Mouse (Mus musculus): ENCODE measurements around the gene Ddx41. TPM values are rescaled to one million over a fixed set of nuclear protein-coding genes. Genes with fewer than 3 reads are reported as not detected.
A peak's percentile ranks its signal among the peaks of the same experiment; 100 is the strongest.

Gene Ddx41
- polyA plus RNA-seq, 1 experiment from 2014 or later, result 60.1 TPM

- Histone ChIP-seq H3K4me2 (ENCODE audit: low read length) (peak overlapping the region; percentile 89), H3K27ac (peak overlapping the region; percentile 86), H3K36me3 (ENCODE audit: insufficient read depth, low read length) (peaks cover 11% of the 10 kb centered on the region; the same call in 1 of the 2 replicates), H3K27me3 (ENCODE audit: insufficient read depth, low read length) (peaks cover 5% of the 10 kb centered on the region; the same call in 1 of the 2 replicates), H3K4me1 (replicated peaks; ENCODE audit: insufficient read depth, low read length) (peaks cover 22% of the 10 kb centered on the region), H3K4me3 (replicated peaks; ENCODE audit: low read depth, low read length) (peak overlapping the region; percentile 90), H3K9me3 (replicated peaks; ENCODE audit: low read length) (no peaks in the 10 kb centered on the region), H3K9ac (ENCODE audit: low read depth, low read length) (peak overlapping the region; percentile 82)
- ATAC-seq (replicated peaks; ENCODE audit: low FRiP score, low read depth), result peak; percentile 62
- TF ChIP-seq CTCF (IDR thresholded peaks at IDR 0.05; ENCODE audit: low read depth), result no peak
- peak; percentile 83 for DNase-seq (ENCODE audit: low spot score)
- WGBS, result 1% methylated on average over 25 of the region's 25 CpGs
These were observed 24.0 kb downstream of the Ddx41 start for GRCm38 (mm10) chr13:55512379-55513031.

- ATAC-seq (replicated peaks; ENCODE audit: low FRiP score, low read depth), result no peak
- no peak for DNase-seq (ENCODE audit: low spot score)
- Histone ChIP-seq H3K27me3 (ENCODE audit: insufficient read depth, low read length) (peaks cover 5% of the 10 kb centered on the region; the same call in 1 of the 2 replicates), H3K27ac (peak overlapping the region; percentile 86), H3K36me3 (ENCODE audit: insufficient read depth, low read length) (peaks cover 21% of the 10 kb centered on the region; the same call in 1 of the 2 replicates), H3K9ac (ENCODE audit: low read depth, low read length) (0 out of 2 replicates have a peak overlapping the region, but pooled peaks have one; percentile 13), H3K4me3 (replicated peaks; ENCODE audit: low read depth, low read length) (peak overlapping the region; percentile 90), H3K9me3 (replicated peaks; ENCODE audit: low read length) (no peaks in the 10 kb centered on the region), H3K4me1 (replicated peaks; ENCODE audit: insufficient read depth, low read length) (peaks cover 22% of the 10 kb centered on the region), H3K4me2 (ENCODE audit: low read length) (peak overlapping the region; percentile 89)
- no peak for TF ChIP-seq CTCF (IDR thresholded peaks at IDR 0.05; ENCODE audit: low read depth)
- WGBS, result 38% methylated on average over 5 of the region's 5 CpGs
These were observed 25.0 kb downstream of the Ddx41 start for GRCm38 (mm10) chr13:55511492-55511861.

DNA sequence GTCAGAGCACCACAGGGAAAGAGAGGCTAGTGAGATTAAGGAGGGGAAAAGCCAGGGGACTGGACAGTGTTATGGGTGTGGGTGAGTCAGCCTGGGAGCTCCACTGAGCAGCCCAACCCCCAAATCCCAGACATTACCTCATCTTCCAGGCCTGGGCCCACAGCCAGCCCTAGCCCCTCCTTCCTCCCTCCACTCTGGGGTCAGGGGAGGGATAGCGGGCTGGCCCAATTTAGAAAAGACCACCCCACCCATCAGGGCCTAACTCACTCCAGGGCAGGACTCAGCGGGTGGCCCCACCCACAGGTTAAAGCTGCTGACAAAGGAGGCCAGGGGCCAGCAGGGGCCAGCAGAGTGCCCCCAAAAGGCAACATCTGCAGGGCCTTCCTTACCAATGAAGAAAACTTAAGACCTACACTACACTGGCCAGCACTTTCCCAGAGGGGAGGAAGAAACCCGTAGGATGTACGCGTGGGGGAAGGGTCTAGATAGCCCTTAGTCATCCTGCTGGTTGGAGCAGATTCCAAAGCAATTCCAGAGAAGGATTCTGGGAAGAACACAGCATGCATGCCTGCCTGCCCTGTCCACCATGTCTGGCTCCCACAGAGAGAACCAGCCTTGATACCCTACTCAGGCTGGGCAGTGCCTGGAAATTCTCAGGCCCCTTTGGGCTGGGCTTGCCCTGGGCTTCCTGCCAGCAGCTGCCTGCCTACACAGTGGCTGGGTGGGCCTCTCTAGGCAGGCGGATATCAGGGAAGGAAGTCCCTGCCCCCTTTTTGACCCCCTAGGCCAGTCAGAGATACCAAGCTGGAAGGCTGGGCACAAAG is 25.6 kb downstream of the Ddx41 start:
- peak overlapping the region; percentile 86 for H3K27ac ChIP-seq
- H3K36me3 ChIP-seq (ENCODE audit: insufficient read depth, low read length), result peaks cover 27% of the 10 kb centered on the region; the same call in 1 of the 2 replicates
- DNase-seq (ENCODE audit: low spot score), result peak; percentile 91
- peaks cover 22% of the 10 kb centered on the region for H3K4me1 ChIP-seq (replicated peaks; ENCODE audit: insufficient read depth, low read length)
- 13% methylated on average over 6 of the region's 6 CpGs for WGBS
- peak; percentile 27; the same call in 1 of the 2 replicates for TF ChIP-seq CTCF (IDR thresholded peaks at IDR 0.05; ENCODE audit: low read depth)
- H3K4me3 ChIP-seq (replicated peaks; ENCODE audit: low read depth, low read length), result peak overlapping the region; percentile 90; the same call in 1 of the 2 replicates
- H3K9ac ChIP-seq (ENCODE audit: low read depth, low read length), result peak overlapping the region; percentile 13; the same call in 1 of the 2 replicates
- no peaks in the 10 kb centered on the region for H3K9me3 ChIP-seq (replicated peaks; ENCODE audit: low read length)
- H3K27me3 ChIP-seq (ENCODE audit: insufficient read depth, low read length), result peaks cover 5% of the 10 kb centered on the region; the same call in 1 of the 2 replicates
- peak overlapping the region; percentile 89 for H3K4me2 ChIP-seq (ENCODE audit: low read length)
- ATAC-seq (replicated peaks; ENCODE audit: low FRiP score, low read depth), result peak; percentile 63

GRCm38 (mm10) chr13:55510332-55510667 is 26.2 kb downstream of the Ddx41 start:
- peak overlapping the region; percentile 86 for H3K27ac ChIP-seq
- peak overlapping the region; percentile 89 for H3K4me2 ChIP-seq (ENCODE audit: low read length)
- H3K9me3 ChIP-seq (replicated peaks; ENCODE audit: low read length), result no peaks in the 10 kb centered on the region
- H3K9ac ChIP-seq (ENCODE audit: low read depth, low read length), result no peak overlapping the region; the same call in 1 of the 2 replicates
- peak; percentile 1; the same call in 1 of the 2 replicates for ATAC-seq (replicated peaks; ENCODE audit: low FRiP score, low read depth)
- H3K27me3 ChIP-seq (ENCODE audit: insufficient read depth, low read length), result peaks cover 5% of the 10 kb centered on the region; the same call in 1 of the 2 replicates
- DNase-seq (ENCODE audit: low spot score), result no peak
- H3K4me3 ChIP-seq (replicated peaks; ENCODE audit: low read depth, low read length), result no peak overlapping the region
- peaks cover 33% of the 10 kb centered on the region for H3K36me3 ChIP-seq (ENCODE audit: insufficient read depth, low read length)
- 17% methylated on average over 3 of the region's 3 CpGs for WGBS
- peaks cover 22% of the 10 kb centered on the region for H3K4me1 ChIP-seq (replicated peaks; ENCODE audit: insufficient read depth, low read length)
- TF ChIP-seq CTCF (IDR thresholded peaks at IDR 0.05; ENCODE audit: low read depth), result no peak

DNA sequence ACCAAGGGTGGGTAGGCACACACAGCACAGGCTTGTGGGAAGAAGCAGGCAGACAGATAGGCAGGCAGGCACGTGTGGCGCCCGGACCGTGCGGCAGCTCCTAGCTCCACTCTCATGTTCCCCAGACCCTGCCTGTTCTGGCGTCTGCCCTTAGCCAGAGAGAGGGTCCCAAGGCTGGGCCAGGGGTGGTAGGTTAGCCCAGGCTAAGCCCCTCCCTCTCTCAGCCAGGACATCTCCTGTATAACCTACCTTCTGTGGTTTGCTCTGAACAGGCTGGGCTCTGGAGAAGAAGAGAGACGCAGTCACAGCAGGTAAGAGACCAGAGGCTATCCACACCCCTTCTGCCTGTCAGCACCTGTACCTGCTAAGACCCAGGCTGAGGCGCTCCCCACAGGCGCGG is 27.9 kb downstream of the Ddx41 start:
- Histone ChIP-seq H3K4me1 (replicated peaks; ENCODE audit: insufficient read depth, low read length) (peaks cover 22% of the 10 kb centered on the region), H3K36me3 (ENCODE audit: insufficient read depth, low read length) (peaks cover 47% of the 10 kb centered on the region), H3K9ac (ENCODE audit: low read depth, low read length) (no peak overlapping the region), H3K27ac (no peak overlapping the region), H3K4me3 (replicated peaks; ENCODE audit: low read depth, low read length) (no peak overlapping the region), H3K4me2 (ENCODE audit: low read length) (no peak overlapping the region), H3K27me3 (ENCODE audit: insufficient read depth, low read length) (no peaks in the 10 kb centered on the region), H3K9me3 (replicated peaks; ENCODE audit: low read length) (no peaks in the 10 kb centered on the region)
- no peak for DNase-seq (ENCODE audit: low spot score)
- TF ChIP-seq CTCF (IDR thresholded peaks at IDR 0.05; ENCODE audit: low read depth), result no peak
- ATAC-seq (replicated peaks; ENCODE audit: low FRiP score, low read depth), result no peak
- WGBS, result 90% methylated on average over 10 of the region's 10 CpGs

DNA sequence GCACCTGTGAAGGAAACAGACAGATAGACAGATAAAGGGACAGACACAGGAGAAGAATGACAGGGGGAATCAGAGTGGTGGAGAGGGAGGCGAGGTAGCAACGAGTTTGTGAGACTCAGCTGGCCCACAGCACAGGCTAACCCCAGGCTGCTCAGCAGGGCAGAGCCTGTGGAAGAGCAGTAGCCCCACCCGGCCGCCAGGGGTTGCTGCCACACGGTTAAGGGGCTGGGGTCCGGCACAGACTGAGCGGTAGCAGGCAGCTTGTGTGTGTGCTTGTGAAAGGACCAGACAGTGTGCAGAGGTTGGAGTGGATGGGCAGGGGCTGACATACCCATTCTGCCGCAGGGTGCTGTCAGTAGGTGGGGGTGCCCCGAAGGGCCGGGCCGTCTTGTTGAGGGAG is 28.6 kb downstream of the Ddx41 start:
- Histone ChIP-seq H3K27ac (no peak overlapping the region), H3K4me2 (ENCODE audit: low read length) (no peak overlapping the region), H3K36me3 (ENCODE audit: insufficient read depth, low read length) (peaks cover 54% of the 10 kb centered on the region), H3K9me3 (replicated peaks; ENCODE audit: low read length) (no peaks in the 10 kb centered on the region), H3K4me1 (replicated peaks; ENCODE audit: insufficient read depth, low read length) (peaks cover 22% of the 10 kb centered on the region), H3K27me3 (ENCODE audit: insufficient read depth, low read length) (no peaks in the 10 kb centered on the region), H3K4me3 (replicated peaks; ENCODE audit: low read depth, low read length) (no peak overlapping the region), H3K9ac (ENCODE audit: low read depth, low read length) (no peak overlapping the region)
- DNase-seq (ENCODE audit: low spot score) (no peak), ATAC-seq (replicated peaks; ENCODE audit: low FRiP score, low read depth) (no peak)
- WGBS, result 70% methylated on average over 11 of the region's 11 CpGs
- TF ChIP-seq CTCF (IDR thresholded peaks at IDR 0.05; ENCODE audit: low read depth), result peak; percentile 32; the same call in 1 of the 2 replicates

All from kidney, postnatal 0 days (tissue).